Mouse (Mus musculus): ENCODE data around the gene Ubqln4. TPM values are rescaled to one million over a fixed set of nuclear protein-coding genes. Genes with fewer than 3 reads are reported as not detected.

Gene Ubqln4
- polyA plus RNA-seq, 1 experiment from 2014 or later = 43.5 TPM

GRCm38 (mm10) chr3:88555731-88556130, 2.2 kb downstream of the Ubqln4 start:
- peaks cover 25% of the 10 kb centered on the region for H3K4me1 ChIP-seq (replicated peaks; ENCODE audit: control insufficient read depth, insufficient read depth, low read length)
- ATAC-seq = no peak
- H3K4me3 ChIP-seq (replicated peaks; ENCODE audit: low read length) = no peak overlapping the region
- WGBS = 98% methylated on average over 6 of the region's 6 CpGs
- no peak overlapping the region for H3K9ac ChIP-seq (replicated peaks; ENCODE audit: low read depth, low read length)
- peaks cover 17% of the 10 kb centered on the region; the same call in 1 of the 2 replicates for H3K36me3 ChIP-seq (ENCODE audit: control insufficient read depth, insufficient read depth)
- H3K27ac ChIP-seq (ENCODE audit: low read length) = no peak overlapping the region
- H3K9me3 ChIP-seq (ENCODE audit: control insufficient read depth, low read length) = no peaks in the 10 kb centered on the region
- no peaks in the 10 kb centered on the region for H3K27me3 ChIP-seq (replicated peaks; ENCODE audit: control insufficient read depth, insufficient read depth, low read length)
- H3K4me2 ChIP-seq (ENCODE audit: low read length) = no peak overlapping the region

GRCm38 (mm10) chr3:88556616-88557015, 3.1 kb downstream of the Ubqln4 start:
- H3K4me1 ChIP-seq (replicated peaks; ENCODE audit: control insufficient read depth, insufficient read depth, low read length) = peaks cover 20% of the 10 kb centered on the region
- no peak overlapping the region for H3K27ac ChIP-seq (ENCODE audit: low read length)
- H3K27me3 ChIP-seq (replicated peaks; ENCODE audit: control insufficient read depth, insufficient read depth, low read length) = no peaks in the 10 kb centered on the region
- no peak for ATAC-seq
- no peak overlapping the region for H3K4me3 ChIP-seq (replicated peaks; ENCODE audit: low read length)
- no peaks in the 10 kb centered on the region for H3K9me3 ChIP-seq (ENCODE audit: control insufficient read depth, low read length)
- no peak overlapping the region for H3K9ac ChIP-seq (replicated peaks; ENCODE audit: low read depth, low read length)
- 96% methylated on average over 8 of the region's 8 CpGs for WGBS
- peaks cover 19% of the 10 kb centered on the region for H3K36me3 ChIP-seq (ENCODE audit: control insufficient read depth, insufficient read depth)
- H3K4me2 ChIP-seq (ENCODE audit: low read length) = no peak overlapping the region

GRCm38 (mm10) chr3:88559596-88559995, 6.0 kb downstream of the Ubqln4 start:
- Histone ChIP-seq H3K4me2 (ENCODE audit: low read length) (no peak overlapping the region), H3K4me1 (replicated peaks; ENCODE audit: control insufficient read depth, insufficient read depth, low read length) (peaks cover 9% of the 10 kb centered on the region), H3K9ac (replicated peaks; ENCODE audit: low read depth, low read length) (no peak overlapping the region), H3K27me3 (replicated peaks; ENCODE audit: control insufficient read depth, insufficient read depth, low read length) (no peaks in the 10 kb centered on the region), H3K27ac (ENCODE audit: low read length) (no peak overlapping the region), H3K9me3 (ENCODE audit: control insufficient read depth, low read length) (no peaks in the 10 kb centered on the region), H3K4me3 (replicated peaks; ENCODE audit: low read length) (no peak overlapping the region), H3K36me3 (ENCODE audit: control insufficient read depth, insufficient read depth) (peaks cover 31% of the 10 kb centered on the region)
- 92% methylated on average over 9 of the region's 9 CpGs for WGBS
- no peak for ATAC-seq

GRCm38 (mm10) chr3:88561989-88562388, 8.4 kb downstream of the Ubqln4 start:
- ATAC-seq = no peak

GRCm38 (mm10) chr3:88563442-88563841, 9.9 kb downstream of the Ubqln4 start:
- peaks cover 56% of the 10 kb centered on the region for H3K36me3 ChIP-seq (ENCODE audit: control insufficient read depth, insufficient read depth)
- H3K4me1 ChIP-seq (replicated peaks; ENCODE audit: control insufficient read depth, insufficient read depth, low read length) = no peaks in the 10 kb centered on the region; the same call in 1 of the 2 replicates
- H3K4me2 ChIP-seq (ENCODE audit: low read length) = no peak overlapping the region
- H3K27me3 ChIP-seq (replicated peaks; ENCODE audit: control insufficient read depth, insufficient read depth, low read length) = no peaks in the 10 kb centered on the region
- H3K27ac ChIP-seq (ENCODE audit: low read length) = no peak overlapping the region
- no peaks in the 10 kb centered on the region for H3K9me3 ChIP-seq (ENCODE audit: control insufficient read depth, low read length)
- H3K4me3 ChIP-seq (replicated peaks; ENCODE audit: low read length) = no peak overlapping the region
- no peak for ATAC-seq
- no peak overlapping the region for H3K9ac ChIP-seq (replicated peaks; ENCODE audit: low read depth, low read length)
- WGBS = 51% methylated on average over 4 of the region's 4 CpGs

More at GRCm38 (mm10) chr3:88561989-88562388, 8.4 kb downstream of the Ubqln4 start:
- peaks cover 46% of the 10 kb centered on the region for H3K36me3 ChIP-seq (ENCODE audit: control insufficient read depth, insufficient read depth)
- H3K4me2 ChIP-seq (ENCODE audit: low read length) = no peak overlapping the region
- no peaks in the 10 kb centered on the region for H3K9me3 ChIP-seq (ENCODE audit: control insufficient read depth, low read length)
- no peak overlapping the region for H3K27ac ChIP-seq (ENCODE audit: low read length)
- no peaks in the 10 kb centered on the region for H3K27me3 ChIP-seq (replicated peaks; ENCODE audit: control insufficient read depth, insufficient read depth, low read length)
- H3K4me1 ChIP-seq (replicated peaks; ENCODE audit: control insufficient read depth, insufficient read depth, low read length) = no peaks in the 10 kb centered on the region; the same call in 1 of the 2 replicates
- 61% methylated on average over 4 of the region's 4 CpGs for WGBS
- H3K4me3 ChIP-seq (replicated peaks; ENCODE audit: low read length) = no peak overlapping the region
- no peak overlapping the region for H3K9ac ChIP-seq (replicated peaks; ENCODE audit: low read depth, low read length)

GRCm38 (mm10) chr3:88563966-88564365, 10.4 kb downstream of the Ubqln4 start:
- Histone ChIP-seq H3K9ac (replicated peaks; ENCODE audit: low read depth, low read length) (no peak overlapping the region), H3K27ac (ENCODE audit: low read length) (no peak overlapping the region), H3K4me3 (replicated peaks; ENCODE audit: low read length) (no peak overlapping the region), H3K4me2 (ENCODE audit: low read length) (no peak overlapping the region), H3K36me3 (ENCODE audit: control insufficient read depth, insufficient read depth) (peaks cover 59% of the 10 kb centered on the region), H3K4me1 (replicated peaks; ENCODE audit: control insufficient read depth, insufficient read depth, low read length) (no peaks in the 10 kb centered on the region; the same call in 1 of the 2 replicates), H3K27me3 (replicated peaks; ENCODE audit: control insufficient read depth, insufficient read depth, low read length) (no peaks in the 10 kb centered on the region), H3K9me3 (ENCODE audit: control insufficient read depth, low read length) (no peaks in the 10 kb centered on the region)
- no peak for ATAC-seq
- 90% methylated on average over 7 of the region's 7 CpGs for WGBS

GRCm38 (mm10) chr3:88566116-88566515, 12.6 kb downstream of the Ubqln4 start:
- H3K27ac ChIP-seq (ENCODE audit: low read length) = no peak overlapping the region
- no peak overlapping the region for H3K4me2 ChIP-seq (ENCODE audit: low read length)
- H3K36me3 ChIP-seq (ENCODE audit: control insufficient read depth, insufficient read depth) = peaks cover 61% of the 10 kb centered on the region
- H3K9ac ChIP-seq (replicated peaks; ENCODE audit: low read depth, low read length) = no peak overlapping the region
- H3K4me1 ChIP-seq (replicated peaks; ENCODE audit: control insufficient read depth, insufficient read depth, low read length) = no peaks in the 10 kb centered on the region; the same call in 1 of the 2 replicates
- WGBS = 93% methylated on average over 3 of the region's 3 CpGs
- no peaks in the 10 kb centered on the region for H3K9me3 ChIP-seq (ENCODE audit: control insufficient read depth, low read length)
- H3K27me3 ChIP-seq (replicated peaks; ENCODE audit: control insufficient read depth, insufficient read depth, low read length) = no peaks in the 10 kb centered on the region
- no peak overlapping the region for H3K4me3 ChIP-seq (replicated peaks; ENCODE audit: low read length)
- ATAC-seq = no peak

- H3K4me2 ChIP-seq (ENCODE audit: low read length) = no peak overlapping the region
- no peaks in the 10 kb centered on the region; the same call in 1 of the 2 replicates for H3K4me1 ChIP-seq (replicated peaks; ENCODE audit: control insufficient read depth, insufficient read depth, low read length)
- no peak overlapping the region for H3K9ac ChIP-seq (replicated peaks; ENCODE audit: low read depth, low read length)
- H3K27ac ChIP-seq (ENCODE audit: low read length) = no peak overlapping the region
- no peaks in the 10 kb centered on the region for H3K9me3 ChIP-seq (ENCODE audit: control insufficient read depth, low read length)
- WGBS = 93% methylated on average over 4 of the region's 4 CpGs
- no peaks in the 10 kb centered on the region for H3K27me3 ChIP-seq (replicated peaks; ENCODE audit: control insufficient read depth, insufficient read depth, low read length)
- ATAC-seq = no peak
- peaks cover 61% of the 10 kb centered on the region for H3K36me3 ChIP-seq (ENCODE audit: control insufficient read depth, insufficient read depth)
- H3K4me3 ChIP-seq (replicated peaks; ENCODE audit: low read length) = no peak overlapping the region
Observed at GRCm38 (mm10) chr3:88566536-88567061, 13.0 kb downstream of the Ubqln4 start.

- Histone ChIP-seq H3K27me3 (replicated peaks; ENCODE audit: control insufficient read depth, insufficient read depth, low read length) (no peaks in the 10 kb centered on the region), H3K36me3 (ENCODE audit: control insufficient read depth, insufficient read depth) (peaks cover 58% of the 10 kb centered on the region), H3K27ac (ENCODE audit: low read length) (no peak overlapping the region), H3K9ac (replicated peaks; ENCODE audit: low read depth, low read length) (no peak overlapping the region), H3K4me3 (replicated peaks; ENCODE audit: low read length) (no peak overlapping the region), H3K4me2 (ENCODE audit: low read length) (no peak overlapping the region), H3K9me3 (ENCODE audit: control insufficient read depth, low read length) (no peaks in the 10 kb centered on the region), H3K4me1 (replicated peaks; ENCODE audit: control insufficient read depth, insufficient read depth, low read length) (no peaks in the 10 kb centered on the region)
- 90% methylated on average over 6 of the region's 6 CpGs for WGBS
- no peak for ATAC-seq
Observed at GRCm38 (mm10) chr3:88567892-88568291, 14.3 kb downstream of the Ubqln4 start.

GRCm38 (mm10) chr3:88568615-88569014, 15.1 kb downstream of the Ubqln4 start:
- H3K36me3 ChIP-seq (ENCODE audit: control insufficient read depth, insufficient read depth) = peaks cover 57% of the 10 kb centered on the region
- H3K27me3 ChIP-seq (replicated peaks; ENCODE audit: control insufficient read depth, insufficient read depth, low read length) = no peaks in the 10 kb centered on the region
- no peak overlapping the region for H3K4me3 ChIP-seq (replicated peaks; ENCODE audit: low read length)
- no peak for ATAC-seq
- no peaks in the 10 kb centered on the region for H3K4me1 ChIP-seq (replicated peaks; ENCODE audit: control insufficient read depth, insufficient read depth, low read length)
- H3K27ac ChIP-seq (ENCODE audit: low read length) = no peak overlapping the region
- no peak overlapping the region for H3K4me2 ChIP-seq (ENCODE audit: low read length)
- WGBS = 100% methylated on average over 2 of the region's 2 CpGs
- H3K9me3 ChIP-seq (ENCODE audit: control insufficient read depth, low read length) = no peaks in the 10 kb centered on the region
- no peak overlapping the region for H3K9ac ChIP-seq (replicated peaks; ENCODE audit: low read depth, low read length)

Data from forebrain, embryonic 16.5 days (tissue).